Mouse (Mus musculus) cerebellum, adult (tissue): ENCODE measurements around the gene Tmem169.
A peak's percentile ranks its signal among the peaks of the same experiment; 100 is the strongest.
"Not testable (repeated sequence)": the region's sequence is repeated elsewhere in the genome, so short reads cannot be mapped to it uniquely, and the experiment has no call there.

Experiments used
- ATAC-seq: cut with Nextera tagmentation; 2 replicates; pipeline ENCODE4 v1.9.2; 2017; ENCODE audit warnings: mild to moderate bottlenecking, moderate library complexity, mixed read lengths; ENCODE audit not compliant: insufficient number of reproducible peaks, low FRiP score, low TSS enrichment

The Tmem169 gene

DNA sequence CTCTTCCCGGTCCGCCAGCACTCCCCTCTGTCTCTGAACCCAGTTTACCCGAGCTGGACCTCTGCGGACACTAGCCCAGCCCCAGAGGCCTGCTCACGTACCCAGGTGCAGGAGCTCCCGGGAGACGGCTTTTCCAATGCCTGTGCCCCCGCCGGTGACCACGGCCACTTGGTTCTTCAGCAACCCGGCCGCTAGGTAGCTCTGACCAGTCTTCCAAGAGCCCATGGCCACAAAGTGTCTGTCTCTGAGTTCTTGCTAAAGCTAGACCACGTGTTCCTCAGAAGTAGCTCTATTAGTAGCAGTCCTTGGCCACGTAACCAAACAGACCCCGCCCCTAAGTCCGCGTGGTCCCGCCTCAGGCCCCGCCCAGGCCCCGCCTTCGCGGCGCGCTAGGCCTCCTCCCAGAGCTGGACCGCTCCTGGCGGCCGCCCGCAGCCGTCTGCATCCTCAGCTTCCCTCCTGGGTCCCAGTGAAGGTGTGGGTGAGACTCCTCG lies at the start of gene Tmem169, which contains the start of gene Pecr:
Gene Tmem169 (plus strand): TSS at position 378 of the 494 bp plus-strand sequence.
Gene Pecr (minus strand): TSS at position 323 of the 494 bp plus-strand sequence.
- peak; percentile 94 for ATAC-seq

GRCm38 (mm10) chr1:72236363-72237006 lies 47.7 kb upstream of the Tmem169 start:
- peak; percentile 90 for ATAC-seq

DNA sequence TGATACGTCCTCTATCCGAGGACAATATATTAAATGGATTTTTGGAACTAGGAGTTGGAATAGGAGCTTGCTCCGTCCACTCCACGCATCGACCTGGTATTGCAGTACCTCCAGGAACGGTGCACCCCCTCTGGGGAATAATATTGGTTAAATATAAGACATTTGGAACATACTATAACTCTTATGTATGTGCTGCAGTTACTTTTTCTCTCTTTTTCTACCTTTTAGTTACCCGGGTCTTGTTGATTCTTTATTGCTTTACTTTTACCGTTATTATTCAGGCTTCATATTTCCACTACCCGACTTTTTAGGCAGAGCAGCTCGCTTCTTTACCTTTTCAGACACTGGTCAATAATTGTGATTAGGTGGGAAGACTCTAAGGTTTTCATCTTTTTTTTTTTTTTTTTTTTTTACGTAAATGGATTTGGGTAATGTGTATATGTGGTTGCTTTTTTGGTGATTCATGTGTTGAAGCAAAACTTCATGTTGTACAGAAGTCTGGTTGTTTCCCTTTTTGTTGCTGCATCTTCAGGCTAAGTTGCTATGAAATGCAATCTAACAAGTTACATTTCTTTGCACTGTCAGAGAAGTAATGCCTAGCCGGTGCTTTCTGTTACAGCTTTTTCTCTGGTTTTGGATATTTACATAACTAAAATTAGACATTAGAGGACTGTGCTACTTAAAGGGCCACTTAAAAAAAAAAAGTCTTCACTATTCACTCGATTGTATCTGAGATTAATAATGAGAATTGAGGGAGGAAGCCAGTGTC lies 47.0 kb upstream of the Tmem169 start:
- ATAC-seq = no peak

DNA sequence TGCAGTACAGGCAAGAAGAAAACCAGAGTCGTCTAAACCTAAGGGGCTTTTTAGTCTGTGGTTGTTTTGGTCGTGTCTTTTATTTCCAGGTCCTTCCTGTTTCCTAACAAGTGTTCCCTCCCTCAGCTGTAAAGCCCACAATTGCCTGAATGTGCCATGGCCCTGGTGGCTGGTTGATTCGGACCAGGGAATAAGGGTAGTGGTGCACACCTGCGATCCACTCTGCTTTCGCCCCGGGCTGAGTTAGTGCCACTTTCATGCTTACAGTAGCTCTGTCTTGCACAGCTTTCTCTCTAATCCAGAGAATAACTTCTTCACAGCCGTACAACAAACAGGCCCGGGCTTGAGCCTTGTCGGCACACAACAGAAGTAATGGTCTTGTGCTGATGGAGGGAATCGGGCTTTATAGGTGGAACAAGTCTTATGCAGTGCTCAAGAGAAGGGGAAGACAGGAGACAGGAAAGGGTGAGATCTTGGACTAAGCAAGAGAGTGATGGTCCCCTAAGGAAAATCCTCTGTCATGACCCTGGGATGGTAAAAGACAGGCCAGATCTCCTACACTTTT lies 46.1 kb upstream of the Tmem169 start:
- ATAC-seq = no peak

DNA sequence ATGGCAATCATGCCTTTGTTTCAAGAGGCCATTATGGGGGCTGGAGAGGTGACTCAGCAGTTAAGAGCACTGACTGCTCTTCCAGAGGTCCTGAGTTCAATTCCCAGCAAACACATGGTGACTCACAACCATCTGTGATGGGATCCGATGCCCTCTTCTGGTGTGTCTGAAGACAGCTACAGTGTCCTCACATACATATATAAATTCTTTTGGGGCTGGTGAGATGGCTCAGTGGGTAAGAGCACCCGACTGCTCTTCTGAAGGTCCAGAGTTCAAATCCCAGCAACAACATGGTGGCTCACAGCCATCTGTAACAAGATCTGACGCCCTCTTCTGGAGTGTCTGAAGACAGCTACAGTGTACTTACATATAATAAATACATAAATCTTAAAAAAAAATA lies 45.1 kb upstream of the Tmem169 start:
- not testable (repeated sequence) for ATAC-seq

GRCm38 (mm10) chr1:72242581-72243143 lies 41.5 kb upstream of the Tmem169 start:
- no peak for ATAC-seq

DNA sequence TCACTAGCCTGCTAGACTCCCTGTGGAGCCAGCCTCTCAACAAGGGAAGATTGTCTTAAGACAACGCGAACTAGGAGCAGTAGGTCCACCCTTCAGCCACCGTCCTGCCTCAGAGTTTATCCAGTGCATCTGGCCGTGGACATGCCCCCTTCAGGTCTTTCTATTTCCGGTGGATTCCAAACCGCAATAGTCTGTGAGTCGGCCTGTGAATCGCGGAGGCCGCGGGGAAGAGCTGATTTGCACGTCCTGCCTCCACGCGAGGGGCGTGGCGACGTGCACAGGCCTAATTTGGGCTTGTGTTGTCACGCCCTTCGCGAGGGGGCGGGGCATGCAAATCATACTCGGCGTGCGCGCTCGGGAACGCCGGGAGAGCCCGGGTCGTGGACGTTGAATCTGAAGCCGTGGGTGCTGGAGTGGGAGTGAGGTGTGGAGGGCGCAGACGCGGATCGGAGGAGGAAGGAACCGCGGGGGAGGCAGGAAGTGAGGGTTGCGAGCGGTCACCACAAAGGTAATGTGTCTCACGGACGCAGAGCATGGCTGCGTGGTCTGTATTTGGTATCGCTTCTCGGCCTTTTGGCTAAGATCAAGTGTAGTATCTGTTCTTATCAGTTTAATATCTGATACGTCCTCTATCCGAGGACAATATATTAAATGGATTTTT lies 40.4 kb upstream of the Tmem169 start:
- peak; percentile 96 for ATAC-seq

DNA sequence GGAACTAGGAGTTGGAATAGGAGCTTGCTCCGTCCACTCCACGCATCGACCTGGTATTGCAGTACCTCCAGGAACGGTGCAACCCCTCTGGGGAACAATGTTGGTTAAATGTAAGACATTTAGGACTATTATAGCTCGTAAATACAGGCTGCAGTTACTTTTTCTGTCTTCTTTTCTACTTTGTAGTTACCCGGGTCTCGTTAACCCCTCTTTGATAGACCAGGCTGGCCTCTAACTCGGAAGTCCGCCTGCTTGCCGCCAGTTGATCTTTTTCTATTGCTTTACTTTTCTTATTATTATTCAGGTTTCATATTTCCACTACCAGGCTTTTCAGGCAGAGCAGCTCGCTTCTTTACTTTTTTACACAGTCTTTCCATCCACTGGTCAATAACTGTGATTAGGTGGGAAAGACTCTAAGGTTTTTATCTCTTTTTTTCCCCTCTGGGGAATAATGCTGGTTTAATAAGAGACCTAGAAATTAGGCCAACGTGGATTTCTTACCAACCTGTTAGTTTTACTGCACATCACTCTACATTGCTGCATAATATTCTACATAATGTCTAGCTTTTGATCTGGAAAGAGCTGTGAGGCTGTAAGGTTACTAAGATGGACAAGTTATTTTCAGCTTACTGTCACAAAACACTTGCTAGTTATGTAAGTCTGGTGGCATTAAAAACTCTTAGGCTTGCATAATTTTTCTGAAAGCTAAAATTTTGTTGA lies 39.7 kb upstream of the Tmem169 start:
- no peak for ATAC-seq

DNA sequence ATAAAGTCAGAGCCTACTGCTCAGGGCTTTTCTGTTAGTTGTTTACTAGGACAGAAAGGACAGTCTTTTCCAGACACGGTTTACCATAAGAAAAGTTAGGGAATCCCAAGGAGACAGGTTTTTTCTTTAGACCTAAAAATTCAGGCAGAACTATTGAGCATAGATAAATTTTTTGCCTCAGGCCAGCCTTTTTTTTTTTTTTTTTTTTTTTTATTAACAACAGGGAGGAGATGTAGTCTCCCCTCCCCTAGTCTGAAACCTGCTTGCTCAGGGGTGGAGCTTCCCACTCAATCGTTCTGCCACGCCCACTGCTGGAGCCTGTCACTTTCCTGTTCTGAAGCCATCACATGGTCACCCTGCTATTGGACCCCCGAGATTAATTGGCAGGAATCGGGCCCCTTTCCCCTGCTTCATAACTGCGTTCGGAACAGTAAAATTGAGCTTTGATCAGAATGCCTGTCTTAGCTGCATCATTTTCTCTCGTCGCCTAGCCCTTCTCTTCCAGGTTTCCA lies 35.9 kb upstream of the Tmem169 start:
- not testable (repeated sequence) for ATAC-seq

- ATAC-seq = no peak
Measured at GRCm38 (mm10) chr1:72251806-72252205, 32.4 kb upstream of the Tmem169 start.

- ATAC-seq = no peak
Measured at GRCm38 (mm10) chr1:72253881-72254491, 30.2 kb upstream of the Tmem169 start.

- ATAC-seq = peak; percentile 91
Measured at GRCm38 (mm10) chr1:72254545-72255061, 29.6 kb upstream of the Tmem169 start.

DNA sequence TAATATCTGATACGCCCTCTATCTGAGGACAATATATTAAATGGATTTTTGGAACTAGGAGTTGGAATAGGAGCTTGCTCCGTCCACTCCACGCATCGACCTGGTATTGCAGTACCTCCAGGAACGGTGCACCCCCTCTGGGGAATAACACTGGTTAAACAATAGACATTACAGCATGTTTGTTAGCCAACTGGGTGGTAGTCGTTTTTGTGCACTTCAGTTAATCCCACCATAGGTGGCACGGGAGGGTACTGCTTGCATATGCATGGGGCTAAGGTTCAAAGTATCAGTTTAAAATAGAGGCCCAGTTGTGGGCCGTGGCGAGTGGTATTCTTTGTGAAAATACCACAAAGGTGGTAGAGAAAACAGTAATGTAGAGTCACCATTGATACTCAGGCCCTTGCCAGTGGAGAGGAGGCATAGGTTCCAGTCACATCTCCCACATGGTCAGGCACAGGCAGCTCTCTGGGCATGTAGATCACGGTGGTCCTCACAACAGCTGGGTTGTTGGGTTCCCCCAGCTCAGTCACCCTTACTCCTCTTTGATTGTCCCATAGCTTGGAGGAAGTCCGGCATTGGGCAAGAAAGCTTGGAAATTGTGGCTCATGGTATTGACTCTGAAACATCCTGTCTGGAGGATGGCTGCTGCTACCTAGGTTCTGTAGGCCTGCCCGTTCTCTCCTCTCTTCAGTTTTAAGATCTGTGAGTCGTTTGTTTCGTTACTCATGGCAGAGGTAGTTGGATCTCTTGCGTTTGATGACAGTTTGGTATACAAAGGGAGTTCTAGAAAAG lies 28.9 kb upstream of the Tmem169 start:
- ATAC-seq = peak; percentile 36; the same call in 1 of the 2 replicates

- no peak for ATAC-seq
Measured at GRCm38 (mm10) chr1:72255854-72256175, 28.4 kb upstream of the Tmem169 start.

GRCm38 (mm10) chr1:72256381-72257256 lies 27.6 kb upstream of the Tmem169 start:
- no peak for ATAC-seq

DNA sequence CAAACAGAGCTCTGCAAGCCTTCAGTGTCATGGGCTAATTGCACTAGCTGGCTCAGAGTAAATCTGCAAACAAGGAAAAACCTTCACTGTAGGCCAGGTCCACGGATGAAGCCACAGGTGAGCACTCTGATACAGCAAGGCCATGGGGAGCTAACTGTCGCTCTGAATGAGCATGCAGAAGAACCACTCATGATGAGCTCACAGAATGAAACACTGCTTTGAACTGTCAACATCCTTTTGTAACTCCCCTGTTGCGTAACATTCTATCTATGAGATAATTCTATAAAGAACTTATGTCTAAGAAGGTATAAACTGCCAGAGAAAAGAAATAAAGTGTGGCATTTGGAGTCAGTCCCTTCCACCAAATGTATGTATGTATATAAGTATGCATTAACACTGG lies 21.1 kb upstream of the Tmem169 start:
- no peak for ATAC-seq

GRCm38 (mm10) chr1:72278085-72278484 lies 6.1 kb upstream of the Tmem169 start:
- ATAC-seq = no peak
